Mouse (Mus musculus): ENCODE results near the gene Wdfy4. TPM values are rescaled to one million over a fixed set of nuclear protein-coding genes. Genes with fewer than 3 reads are reported as not detected.

Wdfy4 gene
- total and polyA plus RNA-seq, 2 experiments from 2014 or later = 0.11 to 0.89 TPM

DNA sequence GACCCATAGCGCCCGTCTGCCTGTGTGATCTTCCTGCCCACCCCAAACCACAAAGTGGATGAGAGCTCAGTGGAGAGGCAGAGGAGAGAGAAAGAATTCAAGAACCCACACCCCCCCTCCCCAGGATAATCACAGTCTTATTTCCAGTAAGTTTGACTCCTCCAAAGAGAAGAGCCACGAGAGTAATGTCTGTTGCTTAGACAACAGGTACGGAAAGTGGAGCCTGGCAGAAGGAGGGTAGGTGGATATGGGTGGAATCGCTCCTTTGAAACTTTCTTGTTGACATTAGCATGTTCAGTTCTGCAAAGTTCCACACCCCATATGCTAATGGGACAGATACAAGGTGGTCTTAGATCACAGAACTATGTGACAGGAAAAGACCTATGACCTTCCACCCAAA is 88.8 kb downstream of the Wdfy4 start:
- Histone ChIP-seq H3K4me2 (ENCODE audit: low read depth, low read length) (no peak overlapping the region), H3K36me3 (ENCODE audit: insufficient read depth, low read length) (no peaks in the 10 kb centered on the region), H3K27me3 (ENCODE audit: insufficient read depth, low read length) (no peaks in the 10 kb centered on the region), H3K27ac (no peak overlapping the region), H3K9me3 (ENCODE audit: low read length) (no peaks in the 10 kb centered on the region), H3K4me3 (ENCODE audit: low read length) (no peak overlapping the region), H3K9ac (replicated peaks; ENCODE audit: low read length) (no peak overlapping the region), H3K4me1 (ENCODE audit: insufficient read depth, low read length) (no peaks in the 10 kb centered on the region)
- ATAC-seq (no peak), DNase-seq (ENCODE audit: low spot score) (no peak)
- WGBS = 82% methylated on average over 5 of the region's 5 CpGs
- no peak for TF ChIP-seq CTCF (IDR thresholded peaks at IDR 0.05; ENCODE audit: low read depth)

DNA sequence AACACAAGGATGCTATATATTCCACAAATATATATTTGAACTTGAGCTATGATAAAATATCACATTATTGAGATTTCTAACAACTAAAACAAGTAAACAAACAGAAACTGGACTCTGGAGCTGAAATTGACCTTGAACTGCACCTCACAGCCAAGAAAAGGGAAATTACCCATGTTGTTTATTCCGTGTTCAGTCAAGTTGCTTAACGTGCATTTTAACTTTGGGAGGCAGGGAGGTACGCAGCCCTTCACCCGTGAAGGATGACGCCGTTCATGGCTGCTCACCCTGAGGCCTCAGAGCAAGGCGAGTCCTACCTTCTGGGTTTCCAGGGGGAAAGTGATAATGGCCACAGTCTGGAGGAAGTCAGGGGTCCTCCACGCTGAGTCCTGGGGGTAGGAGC is 102.0 kb downstream of the Wdfy4 start:
- no peak overlapping the region for H3K27ac ChIP-seq
- H3K4me1 ChIP-seq (ENCODE audit: insufficient read depth, low read length) = peaks cover 8% of the 10 kb centered on the region; the same call in 1 of the 2 replicates
- H3K4me3 ChIP-seq (ENCODE audit: low read length) = no peak overlapping the region
- H3K36me3 ChIP-seq (ENCODE audit: insufficient read depth, low read length) = no peaks in the 10 kb centered on the region
- no peaks in the 10 kb centered on the region for H3K9me3 ChIP-seq (ENCODE audit: low read length)
- no peak overlapping the region for H3K4me2 ChIP-seq (ENCODE audit: low read depth, low read length)
- H3K27me3 ChIP-seq (ENCODE audit: insufficient read depth, low read length) = no peaks in the 10 kb centered on the region
- DNase-seq (ENCODE audit: low spot score) (no peak), ATAC-seq (no peak)
- no peak overlapping the region for H3K9ac ChIP-seq (replicated peaks; ENCODE audit: low read length)
- TF ChIP-seq CTCF (IDR thresholded peaks at IDR 0.05; ENCODE audit: low read depth) = no peak
- WGBS = 80% methylated on average over 8 of the region's 8 CpGs

DNA sequence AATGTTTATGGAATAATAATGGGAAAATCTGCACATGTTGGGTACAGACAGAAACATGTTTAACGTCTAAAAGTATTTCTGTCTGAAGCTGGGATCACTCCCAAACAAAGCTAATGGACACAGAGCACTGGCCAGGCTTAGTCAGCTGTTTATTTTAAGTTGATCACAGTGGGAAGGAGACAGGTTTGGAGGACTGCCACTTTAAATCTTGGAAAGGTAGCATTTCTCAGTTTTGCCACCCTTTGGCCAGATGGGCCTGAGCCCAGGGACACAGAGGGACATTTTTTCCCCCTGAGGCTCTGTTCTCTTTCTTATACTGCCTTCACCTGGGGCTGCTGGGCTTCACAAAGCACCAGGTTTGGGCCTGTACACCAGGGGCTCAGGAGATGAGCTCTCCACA is 103.0 kb downstream of the Wdfy4 start:
- Histone ChIP-seq H3K4me3 (ENCODE audit: low read length) (no peak overlapping the region), H3K9ac (replicated peaks; ENCODE audit: low read length) (no peak overlapping the region), H3K36me3 (ENCODE audit: insufficient read depth, low read length) (no peaks in the 10 kb centered on the region), H3K4me2 (ENCODE audit: low read depth, low read length) (no peak overlapping the region), H3K9me3 (ENCODE audit: low read length) (no peaks in the 10 kb centered on the region), H3K27ac (no peak overlapping the region), H3K4me1 (ENCODE audit: insufficient read depth, low read length) (peaks cover 8% of the 10 kb centered on the region; the same call in 1 of the 2 replicates), H3K27me3 (ENCODE audit: insufficient read depth, low read length) (0 out of 2 replicates have a peak, but pooled peaks cover 8% of the 10 kb centered on the region)
- no peak for ATAC-seq
- no peak for DNase-seq (ENCODE audit: low spot score)
- no peak for TF ChIP-seq CTCF (IDR thresholded peaks at IDR 0.05; ENCODE audit: low read depth)
- 46% methylated on average over 1 of the region's 1 CpGs for WGBS

DNA sequence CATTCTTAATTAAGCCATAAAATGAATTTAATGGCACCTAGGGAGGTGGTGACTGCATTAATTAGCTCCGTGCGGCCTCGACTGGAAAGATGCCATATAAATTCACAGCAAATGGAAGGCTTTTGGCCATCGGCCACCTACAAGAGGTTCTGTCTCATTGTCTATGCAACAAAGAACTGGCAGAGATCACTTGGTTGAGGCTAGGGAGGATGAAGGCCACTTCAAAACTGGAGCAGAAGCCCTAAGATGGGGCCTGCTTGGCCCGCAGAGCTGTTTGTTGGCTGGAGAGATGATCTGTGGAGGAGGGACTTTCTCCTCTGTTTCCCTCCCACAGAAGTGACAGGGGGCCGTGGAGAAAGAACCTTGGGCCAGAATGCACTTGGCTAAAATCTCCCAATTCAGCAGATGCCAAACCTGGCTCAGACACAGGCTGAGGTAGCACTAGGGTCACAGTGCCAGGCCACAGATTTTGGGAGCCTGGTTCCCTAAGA is 103.9 kb downstream of the Wdfy4 start:
- Histone ChIP-seq H3K4me3 (ENCODE audit: low read length) (no peak overlapping the region), H3K4me2 (ENCODE audit: low read depth, low read length) (no peak overlapping the region), H3K27ac (no peak overlapping the region), H3K27me3 (ENCODE audit: insufficient read depth, low read length) (0 out of 2 replicates have a peak, but pooled peaks cover 8% of the 10 kb centered on the region), H3K9me3 (ENCODE audit: low read length) (no peaks in the 10 kb centered on the region), H3K36me3 (ENCODE audit: insufficient read depth, low read length) (no peaks in the 10 kb centered on the region), H3K4me1 (ENCODE audit: insufficient read depth, low read length) (peaks cover 8% of the 10 kb centered on the region; the same call in 1 of the 2 replicates), H3K9ac (replicated peaks; ENCODE audit: low read length) (no peak overlapping the region)
- WGBS = 29% methylated on average over 6 of the region's 6 CpGs
- no peak for TF ChIP-seq CTCF (IDR thresholded peaks at IDR 0.05; ENCODE audit: low read depth)
- ATAC-seq (peak; percentile 70), DNase-seq (ENCODE audit: low spot score) (peak; percentile 76)

DNA sequence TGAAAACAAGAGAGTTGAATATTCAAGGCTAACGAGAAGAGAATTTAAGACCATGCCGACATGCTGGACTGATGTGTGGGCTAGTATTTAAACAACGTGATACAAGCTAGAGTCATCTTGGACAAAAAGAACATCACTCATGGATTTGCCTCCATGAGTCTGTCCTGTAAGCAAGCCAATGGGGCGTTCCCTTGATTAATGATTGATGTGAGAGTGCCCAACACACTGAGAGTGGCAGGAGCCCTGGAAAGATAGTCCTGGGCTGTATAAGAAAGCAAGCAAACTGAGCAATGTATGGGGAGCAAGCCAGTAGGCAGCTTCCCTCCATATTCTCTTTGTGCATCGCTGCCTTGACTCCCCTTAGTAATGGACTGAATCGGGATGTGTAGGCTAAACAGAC is 106.7 kb downstream of the Wdfy4 start:
- TF ChIP-seq CTCF (IDR thresholded peaks at IDR 0.05; ENCODE audit: low read depth) = no peak
- H3K36me3 ChIP-seq (ENCODE audit: insufficient read depth, low read length) = no peaks in the 10 kb centered on the region
- no peak overlapping the region for H3K27ac ChIP-seq
- no peak overlapping the region for H3K4me2 ChIP-seq (ENCODE audit: low read depth, low read length)
- 92% methylated on average over 6 of the region's 6 CpGs for WGBS
- H3K4me3 ChIP-seq (ENCODE audit: low read length) = no peak overlapping the region
- H3K27me3 ChIP-seq (ENCODE audit: insufficient read depth, low read length) = 0 out of 2 replicates have a peak, but pooled peaks cover 8% of the 10 kb centered on the region
- H3K9ac ChIP-seq (replicated peaks; ENCODE audit: low read length) = no peak overlapping the region
- H3K4me1 ChIP-seq (ENCODE audit: insufficient read depth, low read length) = peaks cover 8% of the 10 kb centered on the region; the same call in 1 of the 2 replicates
- no peak for DNase-seq (ENCODE audit: low spot score)
- no peaks in the 10 kb centered on the region for H3K9me3 ChIP-seq (ENCODE audit: low read length)
- ATAC-seq = no peak

DNA sequence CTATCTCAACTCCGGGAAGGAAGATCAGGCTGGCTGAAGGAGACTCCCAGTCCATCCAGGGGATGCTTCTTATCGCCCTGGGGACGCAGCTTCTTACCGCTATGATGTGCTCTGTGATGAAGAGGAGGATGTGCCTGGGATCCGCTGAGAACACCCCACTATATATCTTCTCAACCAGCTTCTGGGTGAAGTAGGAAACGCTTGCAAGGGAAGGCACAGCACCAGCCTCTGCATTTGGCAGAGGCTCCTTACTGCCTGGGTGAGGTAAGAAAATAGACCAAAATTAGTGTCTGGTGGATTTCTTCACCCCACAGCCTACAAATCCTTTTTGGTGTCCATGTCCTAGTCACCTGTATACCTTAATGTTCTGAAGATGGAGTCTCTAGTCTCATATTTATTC is 107.2 kb downstream of the Wdfy4 start:
- Histone ChIP-seq H3K27me3 (ENCODE audit: insufficient read depth, low read length) (0 out of 2 replicates have a peak, but pooled peaks cover 8% of the 10 kb centered on the region), H3K9ac (replicated peaks; ENCODE audit: low read length) (no peak overlapping the region), H3K27ac (no peak overlapping the region), H3K4me2 (ENCODE audit: low read depth, low read length) (no peak overlapping the region), H3K4me1 (ENCODE audit: insufficient read depth, low read length) (peaks cover 8% of the 10 kb centered on the region; the same call in 1 of the 2 replicates), H3K36me3 (ENCODE audit: insufficient read depth, low read length) (no peaks in the 10 kb centered on the region), H3K4me3 (ENCODE audit: low read length) (no peak overlapping the region), H3K9me3 (ENCODE audit: low read length) (no peaks in the 10 kb centered on the region)
- WGBS = 87% methylated on average over 6 of the region's 6 CpGs
- ATAC-seq = no peak
- no peak for DNase-seq (ENCODE audit: low spot score)
- no peak for TF ChIP-seq CTCF (IDR thresholded peaks at IDR 0.05; ENCODE audit: low read depth)

DNA sequence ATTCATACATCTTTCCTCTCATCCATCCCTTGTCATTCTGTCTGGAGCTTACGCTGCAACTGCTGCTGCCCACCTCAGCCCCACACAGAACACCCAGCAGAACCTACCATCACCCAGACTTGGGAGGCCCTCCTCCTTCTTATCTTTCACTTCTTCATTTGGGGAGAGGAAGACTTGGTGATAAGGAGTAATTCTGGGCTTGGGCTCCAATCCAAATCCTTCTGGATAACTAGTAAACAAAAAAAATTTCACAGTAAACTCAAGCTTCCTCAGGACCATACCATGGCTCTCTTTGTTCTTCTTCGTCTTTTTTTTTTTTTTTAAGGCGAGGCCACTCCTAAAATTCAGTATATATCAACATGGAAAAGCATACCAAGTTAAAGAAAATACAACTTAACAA is 112.0 kb downstream of the Wdfy4 start:
- H3K27ac ChIP-seq = no peak overlapping the region
- no peaks in the 10 kb centered on the region for H3K36me3 ChIP-seq (ENCODE audit: insufficient read depth, low read length)
- H3K9ac ChIP-seq (replicated peaks; ENCODE audit: low read length) = no peak overlapping the region
- ATAC-seq (no peak), DNase-seq (ENCODE audit: low spot score) (no peak)
- WGBS = 90% methylated on average over 3 of the region's 3 CpGs
- 0 out of 2 replicates have a peak, but pooled peaks cover 8% of the 10 kb centered on the region for H3K27me3 ChIP-seq (ENCODE audit: insufficient read depth, low read length)
- TF ChIP-seq CTCF (IDR thresholded peaks at IDR 0.05; ENCODE audit: low read depth) = no peak
- no peaks in the 10 kb centered on the region for H3K4me1 ChIP-seq (ENCODE audit: insufficient read depth, low read length)
- no peaks in the 10 kb centered on the region for H3K9me3 ChIP-seq (ENCODE audit: low read length)
- H3K4me3 ChIP-seq (ENCODE audit: low read length) = no peak overlapping the region
- no peak overlapping the region for H3K4me2 ChIP-seq (ENCODE audit: low read depth, low read length)
